Mouse (Mus musculus) stomach, embryonic 16.5 days (tissue): ENCODE measurements at regions not wholly inside any gene's neighbourhood (a gene's known extent, or its start where the extent isn't known, plus 50 kb on each side); places are given as distances from the start of the nearest gene placed in this dataset.

Experiments
- ATAC-seq: fragments of 200-750 bp; cut with Nextera tagmentation; 2 replicates; pipeline ENCODE4 v1.8.0; 2017; ENCODE audit warnings: moderate number of reproducible peaks, moderate TSS enrichment; ENCODE audit not compliant: insufficient read depth, low FRiP score
- H3K27ac ChIP-seq: fragments of 300-500 bp; sonication (generic); 2 replicates; pipeline ENCODE4 v1.5.1; 2014; ENCODE audit warnings: low read length
- H3K27me3 ChIP-seq: fragments of 300-500 bp; sonication (generic); 2 replicates; pipeline ENCODE4 v1.6.1; 2014; ENCODE audit warnings: low read length, control low read depth, mixed read lengths; ENCODE audit not compliant: control insufficient read depth, insufficient read depth
- H3K36me3 ChIP-seq: fragments of 300-500 bp; sonication (generic); 2 replicates; pipeline ENCODE4 v1.6.1; 2014; ENCODE audit warnings: low read length; ENCODE audit not compliant: control insufficient read depth, insufficient read depth
- H3K4me1 ChIP-seq: fragments of 300-500 bp; sonication (generic); 2 replicates; pipeline ENCODE4 v1.6.1; 2014; ENCODE audit warnings: low read length, control low read depth, mixed read lengths; ENCODE audit not compliant: control insufficient read depth, insufficient read depth
- H3K4me2 ChIP-seq: fragments of 300-500 bp; sonication (generic); 2 replicates; pipeline ENCODE4 v1.6.1; 2014; ENCODE audit warnings: low read depth, low read length, mixed read lengths
- H3K4me3 ChIP-seq: fragments of 300-500 bp; sonication (generic); replicated peaks from 2 replicates; pipeline ENCODE4 v1.5.1; 2014; ENCODE audit warnings: mild to moderate bottlenecking, low read length
- H3K9ac ChIP-seq: fragments of 300-500 bp; sonication (generic); 2 replicates; pipeline ENCODE4 v1.6.1; 2014; ENCODE audit warnings: low read length
- H3K9me3 ChIP-seq: fragments of 300-500 bp; sonication (generic); replicated peaks from 2 replicates; pipeline ENCODE4 v1.6.1; 2016; ENCODE audit warnings: low read length, control low read depth; ENCODE audit not compliant: control insufficient read depth
- WGBS: fragments of 180-500 bp; shearing (Covaris S2); extraction: QIAGEN DNeasy Blood & Tissue Kit; methylation state at CpG from one replicate; pipeline ENCODE4 v1.1.7; 2014; 5-methylcytosine and 5-hydroxymethylcytosine counted together

- 88% methylated on average over 9 of the region's 9 CpGs for WGBS
- H3K27me3 ChIP-seq, result no peaks in the 10 kb centered on the region
- no peak overlapping the region for H3K27ac ChIP-seq
- no peak overlapping the region for H3K9ac ChIP-seq
- no peak overlapping the region for H3K4me2 ChIP-seq
- peaks cover 6% of the 10 kb centered on the region; the same call in 1 of the 2 replicates for H3K4me1 ChIP-seq
- H3K9me3 ChIP-seq, result no peaks in the 10 kb centered on the region
- ATAC-seq, result no peak
- no peak overlapping the region for H3K4me3 ChIP-seq
- no peaks in the 10 kb centered on the region for H3K36me3 ChIP-seq
Measured at GRCm38 (mm10) chr14:120600414-120600935, 122.2 kb downstream of the Rap2a start.

- no peak overlapping the region for H3K9ac ChIP-seq
- no peak overlapping the region for H3K27ac ChIP-seq
- H3K4me2 ChIP-seq, result no peak overlapping the region
- no peaks in the 10 kb centered on the region for H3K9me3 ChIP-seq
- no peaks in the 10 kb centered on the region for H3K36me3 ChIP-seq
- H3K4me3 ChIP-seq, result no peak overlapping the region
- H3K4me1 ChIP-seq, result peaks cover 6% of the 10 kb centered on the region; the same call in 1 of the 2 replicates
- 87% methylated on average over 7 of the region's 7 CpGs for WGBS
- ATAC-seq, result no peak
- no peaks in the 10 kb centered on the region for H3K27me3 ChIP-seq
Measured at GRCm38 (mm10) chr14:120601510-120601909, 123.3 kb downstream of the Rap2a start.

GRCm38 (mm10) chr14:120603849-120604492, 125.7 kb downstream of the Rap2a start:
- 50% methylated on average over 6 of the region's 6 CpGs for WGBS
- H3K9me3 ChIP-seq, result no peaks in the 10 kb centered on the region
- peaks cover 6% of the 10 kb centered on the region; the same call in 1 of the 2 replicates for H3K4me1 ChIP-seq
- peak; percentile 68; the same call in 1 of the 2 replicates for ATAC-seq
- H3K4me3 ChIP-seq, result no peak overlapping the region
- H3K27ac ChIP-seq, result 0 out of 2 replicates have a peak overlapping the region, but pooled peaks have one; percentile 7
- no peaks in the 10 kb centered on the region for H3K36me3 ChIP-seq
- H3K9ac ChIP-seq, result no peak overlapping the region
- H3K4me2 ChIP-seq, result no peak overlapping the region
- H3K27me3 ChIP-seq, result no peaks in the 10 kb centered on the region

GRCm38 (mm10) chr14:120607801-120608200, 129.6 kb downstream of the Rap2a start:
- H3K4me2 ChIP-seq, result no peak overlapping the region
- H3K4me3 ChIP-seq, result no peak overlapping the region
- ATAC-seq, result no peak
- 87% methylated on average over 3 of the region's 3 CpGs for WGBS
- H3K9ac ChIP-seq, result no peak overlapping the region
- 0 out of 2 replicates have a peak, but pooled peaks cover 3% of the 10 kb centered on the region for H3K9me3 ChIP-seq
- no peaks in the 10 kb centered on the region for H3K27me3 ChIP-seq
- no peak overlapping the region for H3K27ac ChIP-seq
- no peaks in the 10 kb centered on the region for H3K36me3 ChIP-seq
- H3K4me1 ChIP-seq, result peaks cover 6% of the 10 kb centered on the region; the same call in 1 of the 2 replicates

GRCm38 (mm10) chr14:120611311-120611710, 133.1 kb downstream of the Rap2a start:
- WGBS, result 100% methylated on average over 1 of the region's 1 CpGs
- H3K4me3 ChIP-seq, result no peak overlapping the region
- H3K4me1 ChIP-seq, result no peaks in the 10 kb centered on the region
- no peaks in the 10 kb centered on the region for H3K36me3 ChIP-seq
- no peaks in the 10 kb centered on the region for H3K27me3 ChIP-seq
- no peak for ATAC-seq
- H3K9me3 ChIP-seq, result 0 out of 2 replicates have a peak, but pooled peaks cover 3% of the 10 kb centered on the region
- H3K27ac ChIP-seq, result no peak overlapping the region
- H3K9ac ChIP-seq, result no peak overlapping the region
- no peak overlapping the region for H3K4me2 ChIP-seq

- Histone ChIP-seq H3K27me3 (no peaks in the 10 kb centered on the region), H3K9ac (no peak overlapping the region), H3K27ac (no peak overlapping the region), H3K4me3 (no peak overlapping the region), H3K9me3 (no peaks in the 10 kb centered on the region), H3K4me1 (no peaks in the 10 kb centered on the region), H3K36me3 (no peaks in the 10 kb centered on the region), H3K4me2 (no peak overlapping the region)
- ATAC-seq, result no peak
- WGBS, result 49% methylated on average over 9 of the region's 9 CpGs
Measured at GRCm38 (mm10) chr14:120626223-120626935, 148.1 kb downstream of the Rap2a start.

GRCm38 (mm10) chr14:120626936-120627277, 148.7 kb downstream of the Rap2a start:
- Histone ChIP-seq H3K9me3 (no peaks in the 10 kb centered on the region), H3K4me3 (no peak overlapping the region), H3K36me3 (no peaks in the 10 kb centered on the region), H3K4me2 (no peak overlapping the region), H3K4me1 (no peaks in the 10 kb centered on the region), H3K27me3 (no peaks in the 10 kb centered on the region), H3K27ac (no peak overlapping the region), H3K9ac (no peak overlapping the region)
- 65% methylated on average over 4 of the region's 4 CpGs for WGBS
- no peak for ATAC-seq

GRCm38 (mm10) chr14:120632771-120633170, 154.5 kb downstream of the Rap2a start:
- H3K4me2 ChIP-seq, result no peak overlapping the region
- H3K36me3 ChIP-seq, result no peaks in the 10 kb centered on the region
- H3K27me3 ChIP-seq, result no peaks in the 10 kb centered on the region
- 90% methylated on average over 5 of the region's 5 CpGs for WGBS
- H3K9me3 ChIP-seq, result no peaks in the 10 kb centered on the region
- no peak overlapping the region for H3K9ac ChIP-seq
- H3K27ac ChIP-seq, result no peak overlapping the region
- no peak overlapping the region for H3K4me3 ChIP-seq
- ATAC-seq, result no peak
- H3K4me1 ChIP-seq, result no peaks in the 10 kb centered on the region

GRCm38 (mm10) chr14:120636726-120637400, 158.6 kb downstream of the Rap2a start:
- H3K27ac ChIP-seq, result no peak overlapping the region

More at GRCm38 (mm10) chr14:120636726-120637400, 158.6 kb downstream of the Rap2a start:
- Histone ChIP-seq H3K4me2 (no peak overlapping the region), H3K36me3 (no peaks in the 10 kb centered on the region), H3K9me3 (no peaks in the 10 kb centered on the region), H3K9ac (no peak overlapping the region), H3K27me3 (no peaks in the 10 kb centered on the region), H3K4me1 (no peaks in the 10 kb centered on the region), H3K4me3 (no peak overlapping the region)
- 84% methylated on average over 6 of the region's 6 CpGs for WGBS
- no peak for ATAC-seq
